Mouse (Mus musculus) stomach, postnatal 0 days (tissue): ENCODE measurements around the gene Sept9. TPM values are rescaled to one million over a fixed set of nuclear protein-coding genes. Genes with fewer than 3 reads are reported as not detected.
A peak's percentile ranks its signal among the peaks of the same experiment; 100 is the strongest.

Experiments used
- ATAC-seq: fragments of 200-750 bp; cut with Nextera tagmentation; 2 replicates; pipeline ENCODE4 v1.8.0; 2017; ENCODE audit not compliant: low FRiP score, low TSS enrichment
- DNase-seq: peaks from one replicate; pipeline ENCODE4 v3.0.0-alpha.2; 2016; ENCODE audit warnings: low spot score
- H3K27ac ChIP-seq: fragments of 300-500 bp; sonication (generic); replicated peaks from 2 replicates; pipeline ENCODE4 v1.5.1; 2014; ENCODE audit warnings: mild to moderate bottlenecking, control low read depth
- H3K27me3 ChIP-seq: fragments of 300-500 bp; sonication (generic); 2 replicates; pipeline ENCODE4 v1.6.1; 2014; ENCODE audit warnings: low read length; ENCODE audit not compliant: control insufficient read depth, insufficient read depth
- H3K36me3 ChIP-seq: fragments of 300-500 bp; sonication (generic); 2 replicates; pipeline ENCODE4 v1.6.1; 2014; ENCODE audit warnings: low read length, mixed read lengths; ENCODE audit not compliant: control insufficient read depth, insufficient read depth
- H3K4me1 ChIP-seq: fragments of 300-500 bp; sonication (generic); replicated peaks from 2 replicates; pipeline ENCODE4 v1.6.1; 2014; ENCODE audit warnings: antibody characterized with exemption; ENCODE audit not compliant: control insufficient read depth, insufficient read depth
- H3K4me2 ChIP-seq: fragments of 300-500 bp; sonication (generic); replicated peaks from 2 replicates; pipeline ENCODE4 v1.6.1; 2014; ENCODE audit warnings: low read depth, mild to moderate bottlenecking, control low read depth, moderate library complexity
- H3K4me3 ChIP-seq: fragments of 300-500 bp; sonication (generic); 2 replicates; pipeline ENCODE4 v1.5.1; 2014; ENCODE audit warnings: low read depth, low read length, control low read depth
- H3K9ac ChIP-seq: fragments of 300-500 bp; sonication (generic); 2 replicates; pipeline ENCODE4 v1.6.1; 2014; ENCODE audit warnings: mild to moderate bottlenecking, low read length, control low read depth, mixed read lengths
- H3K9me3 ChIP-seq: fragments of 300-500 bp; sonication (generic); 2 replicates; pipeline ENCODE4 v1.6.1; 2016; ENCODE audit warnings: low read length; ENCODE audit not compliant: control insufficient read depth
- CTCF ChIP-seq: IDR thresholded peaks from 2 replicates; pipeline ENCODE4 v1.5.1; 2016; ENCODE audit warnings: antibody characterized with exemption, low read depth, mild to moderate bottlenecking, moderate library complexity
- EP300 ChIP-seq: optimal IDR thresholded peaks from 2 replicates; pipeline ENCODE3; 2016; ENCODE audit warnings: antibody characterized with exemption
- WGBS: fragments of 180-500 bp; shearing (Covaris S2); extraction: QIAGEN DNeasy Blood & Tissue Kit; methylation state at CpG from one replicate; pipeline ENCODE4 v1.1.7; 2014; 5-methylcytosine and 5-hydroxymethylcytosine counted together
- polyA plus RNA-seq: library from polyadenylated mRNA; unstranded; fragments of >200 nt; fragmentation: Nextera tagmentation; extraction: Ambion mirVana; gene quantifications from 2 replicates; pipeline ENCODE4 v1.2.1, GENCODE M21; 2015

The Sept9 gene
- polyA plus RNA-seq, 1 experiment from 2014 or later: 42.9 TPM

GRCm38 (mm10) chr11:117274973-117275372, 75.5 kb downstream of the Sept9 start:
- WGBS: 41% methylated on average over 5 of the region's 5 CpGs
- Histone ChIP-seq H3K4me3 (no peak overlapping the region), H3K27me3 (no peaks in the 10 kb centered on the region), H3K4me2 (no peak overlapping the region), H3K4me1 (peaks cover 9% of the 10 kb centered on the region), H3K9me3 (no peaks in the 10 kb centered on the region), H3K27ac (peak overlapping the region; percentile 18; the same call in 1 of the 2 replicates), H3K9ac (no peak overlapping the region), H3K36me3 (no peaks in the 10 kb centered on the region)
- TF ChIP-seq EP300 (no peak), CTCF (no peak)
- DNase-seq (no peak), ATAC-seq (no peak)

DNA sequence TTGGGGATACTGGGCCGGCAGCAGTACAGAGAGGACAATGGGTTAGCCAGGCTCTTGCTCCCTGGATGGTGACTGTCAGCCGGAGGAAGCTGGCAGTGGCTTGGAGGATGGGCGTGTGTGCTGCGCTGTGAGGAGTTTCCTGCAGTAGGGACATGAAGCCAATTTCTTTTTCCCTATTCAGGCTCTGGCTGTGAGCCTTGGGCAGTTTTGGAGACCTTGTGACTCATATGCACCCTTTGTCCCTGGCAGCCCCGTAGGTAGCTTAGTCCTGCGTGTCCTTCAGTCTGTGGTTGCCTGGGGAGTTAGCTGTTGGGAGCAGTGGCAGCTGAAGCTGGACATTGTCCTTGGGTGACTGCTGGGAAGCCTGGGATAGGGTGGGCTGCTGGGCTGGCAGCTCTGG, 76.5 kb downstream of the Sept9 start:
- Histone ChIP-seq H3K9me3 (no peaks in the 10 kb centered on the region), H3K4me3 (no peak overlapping the region), H3K4me2 (no peak overlapping the region), H3K27me3 (no peaks in the 10 kb centered on the region), H3K4me1 (peaks cover 9% of the 10 kb centered on the region), H3K36me3 (no peaks in the 10 kb centered on the region), H3K27ac (peak overlapping the region; percentile 36), H3K9ac (no peak overlapping the region)
- WGBS: 24% methylated on average over 6 of the region's 6 CpGs
- no peak for TF ChIP-seq CTCF
- no peak for TF ChIP-seq EP300
- peak; percentile 45 for DNase-seq
- peak; percentile 45 for ATAC-seq

DNA sequence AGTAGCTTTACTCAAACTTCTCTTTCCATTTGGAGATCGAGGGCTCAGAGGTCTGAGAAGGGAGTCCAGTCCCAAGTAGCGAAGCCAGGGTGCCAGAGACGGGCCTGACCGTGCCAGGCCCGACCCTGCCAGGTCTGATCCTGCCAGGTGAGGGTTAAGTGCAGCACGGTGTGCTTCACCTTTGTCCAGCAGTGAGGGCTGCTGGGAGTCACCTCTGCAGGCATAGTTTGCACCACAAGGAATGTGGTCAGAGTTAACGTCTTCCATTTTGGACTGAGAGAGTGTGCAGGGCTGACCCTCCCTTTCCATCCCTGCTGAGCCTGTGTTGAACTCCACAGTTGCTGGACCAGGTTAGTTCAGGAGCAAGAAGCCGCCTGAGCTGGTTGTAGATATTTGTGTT, 77.5 kb downstream of the Sept9 start:
- no peaks in the 10 kb centered on the region for H3K9me3 ChIP-seq
- TF ChIP-seq CTCF (no peak), EP300 (no peak)
- DNase-seq: no peak
- ATAC-seq: no peak
- H3K4me3 ChIP-seq: no peak overlapping the region
- no peaks in the 10 kb centered on the region for H3K27me3 ChIP-seq
- no peak overlapping the region; the same call in 1 of the 2 replicates for H3K27ac ChIP-seq
- peaks cover 9% of the 10 kb centered on the region for H3K4me1 ChIP-seq
- H3K9ac ChIP-seq: no peak overlapping the region
- no peak overlapping the region for H3K4me2 ChIP-seq
- 61% methylated on average over 8 of the region's 8 CpGs for WGBS
- no peaks in the 10 kb centered on the region for H3K36me3 ChIP-seq

DNA sequence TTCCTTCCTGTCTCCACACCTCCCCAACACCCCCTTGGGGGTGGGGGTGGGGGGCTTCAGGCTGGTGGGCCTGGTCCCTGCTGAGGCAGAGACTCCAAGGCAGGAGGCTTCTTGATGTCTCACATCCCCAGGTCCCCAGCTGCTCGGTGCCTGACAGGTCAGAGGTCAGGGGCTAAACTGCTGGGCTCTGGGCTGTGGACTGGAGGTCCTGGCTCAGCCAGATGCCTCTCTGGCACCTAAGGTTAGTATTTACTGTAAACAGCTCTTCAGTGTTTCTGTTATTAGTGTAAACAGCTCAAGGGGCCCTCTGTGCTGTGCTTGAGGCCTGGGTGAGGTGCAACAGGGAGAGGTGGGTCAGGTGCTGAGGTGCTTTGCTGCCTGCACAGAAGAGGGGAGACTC, 78.7 kb downstream of the Sept9 start:
- Histone ChIP-seq H3K4me3 (no peak overlapping the region), H3K9ac (no peak overlapping the region), H3K27ac (0 out of 2 replicates have a peak overlapping the region, but pooled peaks have one; percentile 24), H3K9me3 (no peaks in the 10 kb centered on the region), H3K4me1 (peaks cover 9% of the 10 kb centered on the region), H3K27me3 (no peaks in the 10 kb centered on the region), H3K36me3 (no peaks in the 10 kb centered on the region), H3K4me2 (no peak overlapping the region)
- ATAC-seq (no peak), DNase-seq (no peak)
- 29% methylated on average over 1 of the region's 1 CpGs for WGBS
- TF ChIP-seq CTCF: no peak
- TF ChIP-seq EP300: no peak

- no peak overlapping the region for H3K4me2 ChIP-seq
These were observed 79.1 kb downstream of the Sept9 start for GRCm38 (mm10) chr11:117278514-117278913.

GRCm38 (mm10) chr11:117279993-117280392, 80.5 kb downstream of the Sept9 start:
- Histone ChIP-seq H3K9me3 (no peaks in the 10 kb centered on the region), H3K36me3 (no peaks in the 10 kb centered on the region), H3K4me3 (no peak overlapping the region), H3K4me1 (peaks cover 12% of the 10 kb centered on the region), H3K9ac (no peak overlapping the region), H3K27ac (peak overlapping the region; percentile 53; the same call in 1 of the 2 replicates), H3K4me2 (no peak overlapping the region), H3K27me3 (no peaks in the 10 kb centered on the region)
- TF ChIP-seq CTCF (no peak), EP300 (no peak)
- DNase-seq (no peak), ATAC-seq (no peak)
- WGBS: 52% methylated on average over 4 of the region's 4 CpGs

More at GRCm38 (mm10) chr11:117278514-117278913, 79.1 kb downstream of the Sept9 start:
- TF ChIP-seq EP300: no peak
- H3K9me3 ChIP-seq: no peaks in the 10 kb centered on the region
- H3K27me3 ChIP-seq: no peaks in the 10 kb centered on the region
- H3K27ac ChIP-seq: 0 out of 2 replicates have a peak overlapping the region, but pooled peaks have one; percentile 24
- 63% methylated on average over 13 of the region's 13 CpGs for WGBS
- no peak for ATAC-seq
- H3K36me3 ChIP-seq: no peaks in the 10 kb centered on the region
- no peak for DNase-seq
- peaks cover 9% of the 10 kb centered on the region for H3K4me1 ChIP-seq
- H3K4me3 ChIP-seq: no peak overlapping the region
- H3K9ac ChIP-seq: no peak overlapping the region
